Mouse (Mus musculus): ENCODE measurements at regions not wholly inside any gene's neighbourhood (a gene's known extent, or its start where the extent isn't known, plus 50 kb on each side); places are given as distances from the start of the nearest gene placed in this dataset.

GRCm38 (mm10) chr5:141125870-141126269 is 115.4 kb upstream of the Sdk1 start:
- TF ChIP-seq CTCF (IDR thresholded peaks at IDR 0.05; ENCODE audit: low read depth) (no peak), EP300 (IDR thresholded peaks at IDR 0.05; ENCODE audit: low read depth) (no peak)
